Mouse (Mus musculus) CH12.LX (cell line): ENCODE data around the gene Smim26. TPM values are rescaled to one million over a fixed set of nuclear protein-coding genes. Genes with fewer than 3 reads are reported as not detected.

Experiments
- polyA plus RNA-seq: library from polyadenylated mRNA; unstranded; fragments of >175 nt; gene quantifications from 2 replicates; pipeline ENCODE4 v1.2.1, GENCODE M21; 2012; ENCODE audit warnings: low read depth; ENCODE audit not compliant: insufficient read length
- total RNA-seq, 2 experiments: library from RNA; depleted of rRNA; stranded (reverse); fragments of 300-350 nt in 1 of 2; fragments of >200 nt in 1 of 2; gene quantifications; 2 replicates each; pipeline ENCODE4 v1.2.3; 2012 to 2014

The Smim26 gene
- total and polyA plus RNA-seq, 3 experiments: 34.7 to 59.7 (median 35.0) TPM

Other genes with a start within 250 kb of the Smim26 start
- 25.7 and 30.9 TPM in 2 replicates for gene Kat14, start 225.1 kb upstream of the Smim26 start, total RNA-seq (2012; rRNA removed)
- 24.3 and 25.9 TPM in 2 replicates for gene Kat14, start 225.1 kb upstream of the Smim26 start, total RNA-seq (2014; rRNA removed)
- gene Kat14, start 225.1 kb upstream of the Smim26 start, polyA plus RNA-seq: 54.4 and 56.2 TPM in 2 replicates
- gene Pet117, start 225.1 kb upstream of the Smim26 start, total RNA-seq (2012; rRNA removed): not detected in 2 replicates
- not detected in 2 replicates for gene Pet117, start 225.1 kb upstream of the Smim26 start, total RNA-seq (2014; rRNA removed)
- gene Pet117, start 225.1 kb upstream of the Smim26 start, polyA plus RNA-seq: 12.3 and 14.5 TPM in 2 replicates
- gene Dzank1, start 66.6 kb upstream of the Smim26 start, total RNA-seq (2012; rRNA removed): 0.04 and 0.08 TPM in 2 replicates
- gene Dzank1, start 66.6 kb upstream of the Smim26 start, total RNA-seq (2014; rRNA removed): 0.04 and 0.08 TPM in 2 replicates
- gene Dzank1, start 66.6 kb upstream of the Smim26 start, polyA plus RNA-seq: 0.29 and 0.34 TPM in 2 replicates
- gene Polr3f, start 66.3 kb upstream of the Smim26 start, total RNA-seq (2012; rRNA removed): 15.8 and 18.5 TPM in 2 replicates
- 28.5 and 31.9 TPM in 2 replicates for gene Polr3f, start 66.3 kb upstream of the Smim26 start, total RNA-seq (2014; rRNA removed)
- 20.2 and 23.2 TPM in 2 replicates for gene Polr3f, start 66.3 kb upstream of the Smim26 start, polyA plus RNA-seq
- gene Rbbp9, start 43.2 kb upstream of the Smim26 start, total RNA-seq (2012; rRNA removed): 0.13 and 0.17 TPM in 2 replicates
- 0.42 and 0.57 TPM in 2 replicates for gene Rbbp9, start 43.2 kb upstream of the Smim26 start, total RNA-seq (2014; rRNA removed)
- gene Rbbp9, start 43.2 kb upstream of the Smim26 start, polyA plus RNA-seq: 0.11 and 0.14 TPM in 2 replicates
- 98.5 and 110 TPM in 2 replicates for gene Sec23b, start 37.8 kb upstream of the Smim26 start, total RNA-seq (2012; rRNA removed)
- 99.0 and 103 TPM in 2 replicates for gene Sec23b, start 37.8 kb upstream of the Smim26 start, total RNA-seq (2014; rRNA removed)
- gene Sec23b, start 37.8 kb upstream of the Smim26 start, polyA plus RNA-seq: 77.7 and 95.4 TPM in 2 replicates
- 43.1 and 47.8 TPM in 2 replicates for gene Dtd1, start 5.8 kb downstream of the Smim26 start, total RNA-seq (2012; rRNA removed)
- 42.7 and 46.4 TPM in 2 replicates for gene Dtd1, start 5.8 kb downstream of the Smim26 start, total RNA-seq (2014; rRNA removed)
- gene Dtd1, start 5.8 kb downstream of the Smim26 start, polyA plus RNA-seq: 43.3 and 48.8 TPM in 2 replicates
- not detected in 2 replicates for gene Scp2d1, start 229.6 kb downstream of the Smim26 start, total RNA-seq (2012; rRNA removed)
- not detected in 2 replicates for gene Scp2d1, start 229.6 kb downstream of the Smim26 start, total RNA-seq (2014; rRNA removed)
- gene Scp2d1, start 229.6 kb downstream of the Smim26 start, polyA plus RNA-seq: not detected in 2 replicates